Mouse (Mus musculus) liver, embryonic 14.5 days (tissue): ENCODE measurements at regions not wholly inside any gene's neighbourhood (a gene's known extent, or its start where the extent isn't known, plus 50 kb on each side); places are given as distances from the start of the nearest gene placed in this dataset.

Experiments used
- ATAC-seq: fragments of 200-750 bp; cut with Nextera tagmentation; 2 replicates; pipeline ENCODE4 v1.8.0; 2017; ENCODE audit warnings: moderate number of reproducible peaks, mild to moderate bottlenecking, moderate library complexity; ENCODE audit not compliant: insufficient read depth
- DNase-seq, 3 experiments: peaks; one replicate each; pipeline ENCODE4 v3.0.0-alpha.2; 2012 to 2013; ENCODE audit warnings: low read depth in 3 of 3, low spot score in 3 of 3
- H3K27ac ChIP-seq: fragments of 300-500 bp; sonication (generic); 2 replicates; pipeline ENCODE4 v1.5.1; 2014; ENCODE audit warnings: moderate library complexity, mild to moderate bottlenecking, control low read depth, inconsistent platforms
- H3K27me3 ChIP-seq: fragments of 300-500 bp; sonication (generic); 2 replicates; pipeline ENCODE4 v1.6.1; 2014; ENCODE audit warnings: mild to moderate bottlenecking, low read length, moderate library complexity; ENCODE audit not compliant: control insufficient read depth, insufficient read depth
- H3K36me3 ChIP-seq: fragments of 300-500 bp; sonication (generic); replicated peaks from 2 replicates; pipeline ENCODE4 v1.6.1; 2014; ENCODE audit warnings: low read depth; ENCODE audit not compliant: control insufficient read depth, insufficient read depth
- H3K4me1 ChIP-seq, 2 experiments: fragments of 200-500 bp in 1 of 2; fragments of 300-500 bp in 1 of 2; sonication (generic) in 1 of 2; replicated peaks; 2 replicates each; pipeline ENCODE4 v1.6.1; 2012 to 2014; ENCODE audit warnings: antibody characterized with exemption in 1 of 2, inconsistent platforms in 1 of 2, low read length in 1 of 2; ENCODE audit not compliant: control insufficient read depth in 2 of 2, insufficient read depth in 2 of 2
- H3K4me2 ChIP-seq: fragments of 300-500 bp; sonication (generic); 2 replicates; pipeline ENCODE4 v1.6.1; 2014; ENCODE audit warnings: low read depth, mild to moderate bottlenecking, control low read depth, moderate library complexity
- H3K4me3 ChIP-seq, 2 experiments: fragments of 200-500 bp in 1 of 2; fragments of 300-500 bp in 1 of 2; sonication (generic) in 1 of 2; 2 replicates each; pipeline ENCODE4 v1.5.1; 2012 to 2014; ENCODE audit warnings: low read depth in 2 of 2, low read length in 2 of 2, mild to moderate bottlenecking in 2 of 2, control low read depth in 1 of 2, inconsistent platforms in 1 of 2, moderate library complexity in 1 of 2; ENCODE audit not compliant: insufficient read depth in 1 of 2
- H3K9ac ChIP-seq: fragments of 300-500 bp; sonication (generic); replicated peaks from 2 replicates; pipeline ENCODE4 v1.6.1; 2014; ENCODE audit warnings: mild to moderate bottlenecking, control low read depth, moderate library complexity
- H3K9me3 ChIP-seq: fragments of 300-500 bp; sonication (generic); 2 replicates; pipeline ENCODE4 v1.6.1; 2016; ENCODE audit warnings: low read length, mixed read lengths; ENCODE audit not compliant: control insufficient read depth
- CTCF ChIP-seq: IDR thresholded peaks from 2 replicates; pipeline ENCODE4 v1.5.1; 2016; ENCODE audit warnings: antibody characterized with exemption, low read depth, control low read depth
- EP300 ChIP-seq: IDR thresholded peaks from 2 replicates; pipeline ENCODE4 v1.6.1; 2016; ENCODE audit warnings: antibody characterized with exemption, low read depth
- WGBS: fragments of 180-500 bp; shearing (Covaris S2); extraction: QIAGEN DNeasy Blood & Tissue Kit; methylation state at CpG from one replicate; pipeline ENCODE4 v1.1.7; 2014; ENCODE audit not compliant: insufficient replicate concordance; 5-methylcytosine and 5-hydroxymethylcytosine counted together

GRCm38 (mm10) chr1:144309901-144310300 lies 60.9 kb upstream of the Rgs1 start:
- H3K27me3 ChIP-seq, result no peaks in the 10 kb centered on the region
- no peak overlapping the region for H3K27ac ChIP-seq
- 58% methylated on average over 3 of the region's 3 CpGs for WGBS
- TF ChIP-seq EP300 (no peak), CTCF (no peak)
- no peak overlapping the region for H3K9ac ChIP-seq
- H3K9me3 ChIP-seq, result no peaks in the 10 kb centered on the region
- no peak for DNase-seq
- no peak overlapping the region for H3K4me2 ChIP-seq
- H3K4me1 ChIP-seq, result no peaks in the 10 kb centered on the region
- no peak overlapping the region for H3K4me3 ChIP-seq
- H3K36me3 ChIP-seq, result no peaks in the 10 kb centered on the region
- no peak for ATAC-seq

DNA sequence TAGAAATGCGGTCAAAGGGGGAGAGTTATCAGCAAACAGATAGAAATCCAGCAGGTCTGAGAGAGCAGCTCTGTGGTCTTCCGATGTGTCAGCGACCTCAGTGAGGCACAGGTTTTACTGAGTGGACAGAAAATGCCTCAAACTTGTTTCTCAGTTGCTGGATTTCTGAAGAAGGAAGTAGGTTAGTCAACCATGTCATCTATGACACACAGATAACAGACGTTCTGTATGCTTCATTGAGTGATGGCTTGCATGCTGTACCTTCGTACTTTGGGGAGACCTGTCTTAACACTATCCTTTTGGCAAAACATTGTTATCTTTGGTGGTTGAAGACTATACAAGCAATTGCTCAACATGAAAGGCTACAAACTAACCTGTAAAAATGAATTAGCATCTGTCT lies 59.3 kb upstream of the Rgs1 start:
- TF ChIP-seq EP300, result no peak
- TF ChIP-seq CTCF, result no peak
- H3K27ac ChIP-seq, result no peak overlapping the region
- ATAC-seq, result no peak
- H3K27me3 ChIP-seq, result no peaks in the 10 kb centered on the region
- H3K36me3 ChIP-seq, result no peaks in the 10 kb centered on the region
- no peak for DNase-seq
- no peak overlapping the region for H3K9ac ChIP-seq
- H3K4me1 ChIP-seq, result no peaks in the 10 kb centered on the region
- H3K4me3 ChIP-seq, result no peak overlapping the region
- WGBS, result 10% methylated on average over 5 of the region's 5 CpGs
- H3K9me3 ChIP-seq, result no peaks in the 10 kb centered on the region
- H3K4me2 ChIP-seq, result no peak overlapping the region

DNA sequence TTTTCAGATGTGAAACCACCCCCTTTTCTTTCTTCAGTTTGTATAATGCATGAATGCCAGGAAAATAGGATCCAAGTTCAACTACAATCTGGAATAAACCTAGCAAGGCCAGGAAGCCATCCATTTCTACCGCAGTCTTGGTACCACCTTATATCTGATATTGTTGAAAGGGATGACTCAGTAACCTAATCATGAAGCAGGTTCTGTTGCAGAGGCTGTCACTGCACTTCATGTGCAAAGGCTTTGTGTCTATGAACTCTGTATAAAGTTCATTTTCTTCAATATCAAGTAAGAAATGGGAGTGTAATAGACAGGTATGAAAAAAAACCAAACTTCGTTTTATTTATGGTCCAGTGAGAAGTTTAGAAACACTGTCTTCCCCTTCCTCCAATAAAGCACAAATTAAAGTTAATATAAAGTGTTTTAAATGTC lies 58.8 kb upstream of the Rgs1 start:
- Histone ChIP-seq H3K27me3 (no peaks in the 10 kb centered on the region), H3K4me3 (no peak overlapping the region), H3K27ac (no peak overlapping the region), H3K9me3 (no peaks in the 10 kb centered on the region), H3K9ac (no peak overlapping the region), H3K36me3 (no peaks in the 10 kb centered on the region), H3K4me2 (no peak overlapping the region), H3K4me1 (no peaks in the 10 kb centered on the region)
- ATAC-seq, result no peak
- TF ChIP-seq CTCF, result no peak
- no peak for TF ChIP-seq EP300
- WGBS, result 46% methylated on average over 2 of the region's 2 CpGs
- DNase-seq, result no peak

DNA sequence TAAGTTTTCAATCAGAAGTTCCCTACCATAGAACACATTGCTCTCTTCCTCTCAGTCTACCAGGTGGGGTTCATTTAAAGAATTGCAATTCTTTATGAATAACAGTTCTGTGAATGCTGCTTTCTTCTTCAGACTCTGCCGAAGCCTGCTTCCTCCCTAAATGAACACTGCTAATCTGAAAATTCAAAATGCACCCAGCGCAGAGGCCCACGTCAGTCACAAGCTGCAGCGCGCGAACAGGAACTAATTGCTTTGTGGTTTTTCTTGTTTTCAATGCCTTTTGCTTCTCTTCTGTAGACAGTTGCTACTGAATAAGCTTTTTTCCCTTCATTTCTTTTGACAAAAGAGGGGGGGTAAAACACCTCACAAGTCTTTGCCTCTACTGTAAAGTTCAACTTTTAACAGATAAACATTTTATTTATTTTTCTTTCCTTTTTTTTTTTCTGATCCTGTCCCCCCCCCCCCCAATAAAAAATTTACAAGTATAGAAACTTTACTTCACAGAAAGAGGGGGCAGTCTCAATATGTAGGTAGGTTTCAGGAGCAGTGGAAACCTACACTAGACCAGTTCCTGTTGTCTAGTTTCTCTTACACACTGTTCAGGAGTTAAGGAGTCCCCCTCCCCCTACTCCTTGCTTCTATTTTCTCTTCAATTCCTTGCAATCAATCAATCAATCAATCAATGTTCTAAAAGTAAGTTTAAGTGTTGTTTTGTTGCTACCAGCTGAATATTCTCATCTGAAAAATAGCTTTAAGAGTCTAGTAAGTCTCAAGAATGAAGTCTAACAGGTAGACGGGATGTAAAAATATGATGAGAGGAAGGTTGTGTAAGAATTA lies 58.2 kb upstream of the Rgs1 start:
- Histone ChIP-seq H3K27me3 (no peaks in the 10 kb centered on the region), H3K9me3 (no peaks in the 10 kb centered on the region), H3K9ac (no peak overlapping the region), H3K4me1 (no peaks in the 10 kb centered on the region), H3K4me2 (no peak overlapping the region), H3K36me3 (no peaks in the 10 kb centered on the region), H3K27ac (no peak overlapping the region), H3K4me3 (no peak overlapping the region)
- no peak for DNase-seq
- WGBS, result 22% methylated on average over 7 of the region's 7 CpGs
- ATAC-seq, result no peak
- TF ChIP-seq CTCF (no peak), EP300 (no peak)

DNA sequence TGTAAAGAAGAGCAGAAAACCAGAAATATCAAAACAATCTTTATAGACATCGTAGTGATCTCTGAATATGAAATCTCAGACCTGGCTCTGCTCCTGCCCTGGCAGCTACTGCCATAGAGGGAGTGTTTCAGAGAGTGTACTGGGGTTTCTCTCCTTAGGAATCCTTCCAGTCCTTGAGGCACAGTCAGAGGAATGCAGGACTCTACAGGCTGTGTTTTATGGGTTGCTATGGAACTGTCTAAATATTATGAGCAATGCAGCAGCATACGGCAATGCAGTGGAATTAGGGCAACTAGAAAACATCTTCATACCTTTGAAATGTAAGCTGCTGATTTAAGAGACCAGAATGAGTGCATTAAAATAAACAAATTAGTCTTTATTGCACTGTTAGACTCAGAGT lies 57.2 kb upstream of the Rgs1 start:
- Histone ChIP-seq H3K9ac (no peak overlapping the region), H3K4me3 (no peak overlapping the region), H3K4me2 (no peak overlapping the region), H3K36me3 (no peaks in the 10 kb centered on the region), H3K27me3 (no peaks in the 10 kb centered on the region), H3K4me1 (no peaks in the 10 kb centered on the region), H3K27ac (no peak overlapping the region), H3K9me3 (no peaks in the 10 kb centered on the region)
- DNase-seq (no peak), ATAC-seq (no peak)
- TF ChIP-seq EP300 (no peak), CTCF (no peak)
- WGBS, result 63% methylated on average over 2 of the region's 2 CpGs
